Comparison of ENCODE assay signal across 8 mouse cellular contexts in genomic region chr11:121354091-121354707, GRCm38 (mm10). TPM values are rescaled to one million over a fixed set of nuclear protein-coding genes. Genes with fewer than 3 reads are reported as not detected.
A peak's percentile ranks its signal among the peaks of the same experiment; 100 is the strongest.
DNase-seq lines count a peak whose midpoint lies in the region; ATAC-seq lines count a peak whose summit lies in the region.

TSS of gene Wdr45b (minus strand) at chr11:121354445.

- intact Hi-C loops in left cerebral cortex, postnatal 14 days (cut with DNase I) = no loop called here

- H3K27me3 ChIP-seq in intestine, embryonic 14.5 days (replicated peaks; ENCODE audit: control insufficient read depth, insufficient read depth, low read length) = no peaks in the 10 kb centered on the region

- peak; percentile 97 for ATAC-seq in intestine, embryonic 14.5 days (replicated peaks; ENCODE audit: low FRiP score, low TSS enrichment, low read depth)

- peak within 1 kb of the TSS; percentile 95 for H3K4me3 ChIP-seq in intestine, embryonic 14.5 days (ENCODE audit: low read depth, low read length)

- peak within 1 kb of the TSS; percentile 95 for H3K9ac ChIP-seq in intestine, embryonic 14.5 days (ENCODE audit: low read length)

- H3K9me3 ChIP-seq in intestine, embryonic 14.5 days (ENCODE audit: control insufficient read depth, low read length) = no peaks in the 10 kb centered on the region

- peak within 1 kb of the TSS; percentile 83 for H3K27ac ChIP-seq in intestine, embryonic 14.5 days (ENCODE audit: low read depth)

- H3K4me2 ChIP-seq in intestine, embryonic 14.5 days (ENCODE audit: low read length) = peak within 1 kb of the TSS; percentile 97

- no peaks in the 10 kb centered on the region for H3K36me3 ChIP-seq in intestine, embryonic 14.5 days (ENCODE audit: control insufficient read depth, insufficient read depth, low read length)

- peak; percentile 98 to 99 for DNase-seq in adrenal gland, adult 18-20 months (ENCODE audit: low spot score in 2 of 2)
- DNase-seq in embryo, embryonic 11 days = peak; percentile 98
- peak; percentile 96 for DNase-seq in gastrocnemius, postnatal 25 days
- DNase-seq in intestine, embryonic 14.5 days (ENCODE audit: low spot score) = peak; percentile 98
- DNase-seq in left cerebral cortex, postnatal 14 days (ENCODE audit: low spot score in 2 of 2) = peak; percentile 98 to 99
- peak; percentile 99 for DNase-seq in mesoderm, embryonic 11.5 days (ENCODE audit: low read depth, low spot score)
- peak; percentile 95 to 96 for DNase-seq in right cerebral cortex, postnatal 36 days (ENCODE audit: low spot score in 2 of 2)
- peak; percentile 96 for DNase-seq in yolk sac, embryonic 10.5 days (ENCODE audit: low spot score)

- under 1% methylated on average over 69 of the region's 69 CpGs for WGBS in intestine, embryonic 14.5 days

- peaks cover 14% of the 10 kb centered on the region for H3K4me1 ChIP-seq in intestine, embryonic 14.5 days (replicated peaks; ENCODE audit: control insufficient read depth, insufficient read depth, low read length)

RNA-seq across cellular contexts. Expression of gene Wdr45b, which starts in this region (rescaled TPM):
- total RNA-seq in adrenal gland, adult 18-20 months (2021) = 10 to 100 TPM; 58.3 to 60.6 TPM
- total RNA-seq in gastrocnemius, postnatal 25 days (2021) = 10 to 100 TPM; 17.9 to 18.4 TPM
- 101 and 105 TPM in 2 replicates for polyA plus RNA-seq in intestine, embryonic 14.5 days (2014; fragmentation: Nextera tagmentation; extraction: Ambion mirVana)
- total RNA-seq in left cerebral cortex, postnatal 14 days (2021) = 10 to 100 TPM; 62.2 to 68.9 TPM

Comparison
In these comparisons a context has a peak if more than half of its experiments do, and no peak if none do; other contexts are left out.
1. Peak in every context shown above with its lines: DNase-seq, ATAC-seq, H3K4me3 ChIP-seq and H3K27ac ChIP-seq.